Mouse (Mus musculus) G1E (cell line): Measurements from ENCODE around the gene Dapk1. TPM values are rescaled to one million over a fixed set of nuclear protein-coding genes. Genes with fewer than 3 reads are reported as not detected.

ENCODE experiments used
- ATAC-seq: 2 replicates; pipeline ENCODE4 v1.8.0; 2016; ENCODE audit warnings: mild to moderate bottlenecking; ENCODE audit not compliant: insufficient number of reproducible peaks, poor library complexity, low FRiP score, severe bottlenecking; ENCODE audit errors: extremely low read depth
- DNase-seq: peaks from one replicate; pipeline ENCODE4 v3.0.0; 2012; ENCODE audit warnings: low spot score
- H3K27me3 ChIP-seq: 2 replicates; pipeline ENCODE4 v1.6.1; 2012; ENCODE audit warnings: mild to moderate bottlenecking, low read length, inconsistent platforms; ENCODE audit not compliant: insufficient read depth
- H3K36me3 ChIP-seq: replicated peaks from 2 replicates; pipeline ENCODE3; 2012; ENCODE audit warnings: mild to moderate bottlenecking, inconsistent platforms
- H3K4me1 ChIP-seq: 2 replicates; pipeline ENCODE4 v1.6.1; 2012; ENCODE audit warnings: low read depth, low read length, inconsistent platforms, mixed read lengths; ENCODE audit not compliant: insufficient read depth
- H3K4me3 ChIP-seq: 2 replicates; pipeline ENCODE4 v1.5.1; 2012; ENCODE audit warnings: low read depth, mild to moderate bottlenecking, inconsistent platforms, low read length, moderate library complexity, mixed read lengths
- H3K9me3 ChIP-seq: replicated peaks from 2 replicates; pipeline ENCODE4 v1.6.1; 2012; ENCODE audit warnings: inconsistent platforms
- CTCF ChIP-seq: IDR thresholded peaks from 2 replicates; pipeline ENCODE4 v1.5.1; 2012; ENCODE audit warnings: low read depth, low read length, inconsistent platforms, mixed read lengths
- GATA1 ChIP-seq: IDR thresholded peaks from 2 replicates; pipeline ENCODE4 v1.6.1; 2012; ENCODE audit warnings: borderline replicate concordance, low read length, inconsistent platforms, mixed read lengths
- GATA2 ChIP-seq: IDR thresholded peaks from 2 replicates; pipeline ENCODE4 v1.6.1; 2012; ENCODE audit warnings: low read depth, low read length, inconsistent platforms, borderline replicate concordance
- POLR2AphosphoS5 ChIP-seq: IDR thresholded peaks from 2 replicates; pipeline ENCODE4 v1.6.1; 2012; ENCODE audit warnings: low read depth, low read length, inconsistent platforms; ENCODE audit not compliant: insufficient replicate concordance
- TAL1 ChIP-seq: conservative IDR thresholded peaks from 2 replicates; pipeline ENCODE4 v1.6.1; 2012; ENCODE audit warnings: low read depth, low read length, inconsistent platforms, mixed read lengths
- polyA plus RNA-seq: library from polyadenylated mRNA; stranded (reverse); fragments of >175 nt; gene quantifications from 2 replicates; pipeline ENCODE4 v1.2.3, GENCODE M21; 2012
- total RNA-seq, 2 experiments: library from RNA; stranded (forward) in 1 of 2; stranded (reverse) in 1 of 2; fragments of 200-1000 nt in 1 of 2; fragments of >200 nt in 1 of 2; fragmentation: Nextera tagmentation in 1 of 2; gene quantifications; 2 replicates each; pipeline ENCODE4 v1.2.3; 2014 to 2017

Gene Dapk1
- total and polyA plus RNA-seq, 3 experiments, result 0.05 TPM; not detected in 2

GRCm38 (mm10) chr13:60612160-60612559 lies 10.4 kb downstream of the Dapk1 start:
- Histone ChIP-seq H3K9me3 (peaks cover 74% of the 10 kb centered on the region), H3K4me1 (no peaks in the 10 kb centered on the region), H3K36me3 (no peaks in the 10 kb centered on the region), H3K4me3 (no peak overlapping the region), H3K27me3 (no peaks in the 10 kb centered on the region)
- no peak for ATAC-seq
- TF ChIP-seq GATA2 (no peak), GATA1 (no peak), POLR2AphosphoS5 (no peak), CTCF (no peak), TAL1 (no peak)
- DNase-seq, result no peak

- TF ChIP-seq GATA2, result no peak
- TF ChIP-seq CTCF, result no peak
- TF ChIP-seq POLR2AphosphoS5, result no peak
- no peak for TF ChIP-seq TAL1
- TF ChIP-seq GATA1, result no peak
- Histone ChIP-seq H3K36me3 (no peaks in the 10 kb centered on the region), H3K9me3 (peaks cover 75% of the 10 kb centered on the region), H3K27me3 (no peaks in the 10 kb centered on the region), H3K4me1 (no peaks in the 10 kb centered on the region), H3K4me3 (no peak overlapping the region)
- ATAC-seq (no peak), DNase-seq (no peak)
Observed at GRCm38 (mm10) chr13:60614154-60614553, 12.4 kb downstream of the Dapk1 start.

GRCm38 (mm10) chr13:60615057-60615650 lies 13.4 kb downstream of the Dapk1 start:
- H3K36me3 ChIP-seq, result no peaks in the 10 kb centered on the region
- no peaks in the 10 kb centered on the region for H3K4me1 ChIP-seq
- H3K27me3 ChIP-seq, result no peaks in the 10 kb centered on the region
- DNase-seq, result no peak
- H3K4me3 ChIP-seq, result no peak overlapping the region
- TF ChIP-seq TAL1 (no peak), POLR2AphosphoS5 (no peak), CTCF (no peak), GATA1 (no peak), GATA2 (no peak)
- peaks cover 80% of the 10 kb centered on the region for H3K9me3 ChIP-seq
- ATAC-seq, result no peak

- ATAC-seq (no peak), DNase-seq (no peak)
- Histone ChIP-seq H3K4me3 (no peak overlapping the region), H3K27me3 (no peaks in the 10 kb centered on the region), H3K4me1 (no peaks in the 10 kb centered on the region), H3K9me3 (peaks cover 75% of the 10 kb centered on the region), H3K36me3 (no peaks in the 10 kb centered on the region)
- no peak for TF ChIP-seq TAL1
- TF ChIP-seq GATA1, result no peak
- TF ChIP-seq CTCF, result no peak
- TF ChIP-seq GATA2, result no peak
- no peak for TF ChIP-seq POLR2AphosphoS5
Observed at GRCm38 (mm10) chr13:60616036-60616435, 14.3 kb downstream of the Dapk1 start.

- ATAC-seq, result no peak
- no peaks in the 10 kb centered on the region for H3K36me3 ChIP-seq
- H3K27me3 ChIP-seq, result no peaks in the 10 kb centered on the region
- peaks cover 60% of the 10 kb centered on the region for H3K9me3 ChIP-seq
- no peak for TF ChIP-seq GATA2
- no peak for TF ChIP-seq POLR2AphosphoS5
- no peak for TF ChIP-seq CTCF
- no peak for TF ChIP-seq GATA1
- no peak for TF ChIP-seq TAL1
- no peak for DNase-seq
- no peaks in the 10 kb centered on the region for H3K4me1 ChIP-seq
- H3K4me3 ChIP-seq, result no peak overlapping the region
Observed at GRCm38 (mm10) chr13:60618287-60618686, 16.5 kb downstream of the Dapk1 start.

- H3K4me3 ChIP-seq, result no peak overlapping the region
- DNase-seq (no peak), ATAC-seq (no peak)
- no peaks in the 10 kb centered on the region for H3K27me3 ChIP-seq
- no peaks in the 10 kb centered on the region for H3K36me3 ChIP-seq
- peaks cover 56% of the 10 kb centered on the region for H3K9me3 ChIP-seq
- no peaks in the 10 kb centered on the region for H3K4me1 ChIP-seq
- TF ChIP-seq GATA1 (no peak), GATA2 (no peak)
Observed at GRCm38 (mm10) chr13:60619723-60620122, 18.0 kb downstream of the Dapk1 start.
